Mouse (Mus musculus) liver, embryonic 14.5 days (tissue): ENCODE measurements around the gene Ppp4c.

Source experiments
- CTCF ChIP-seq: IDR thresholded peaks from 2 replicates; pipeline ENCODE4 v1.5.1; 2016; ENCODE audit warnings: antibody characterized with exemption, low read depth, control low read depth
- EP300 ChIP-seq: IDR thresholded peaks from 2 replicates; pipeline ENCODE4 v1.6.1; 2016; ENCODE audit warnings: antibody characterized with exemption, low read depth

DNA sequence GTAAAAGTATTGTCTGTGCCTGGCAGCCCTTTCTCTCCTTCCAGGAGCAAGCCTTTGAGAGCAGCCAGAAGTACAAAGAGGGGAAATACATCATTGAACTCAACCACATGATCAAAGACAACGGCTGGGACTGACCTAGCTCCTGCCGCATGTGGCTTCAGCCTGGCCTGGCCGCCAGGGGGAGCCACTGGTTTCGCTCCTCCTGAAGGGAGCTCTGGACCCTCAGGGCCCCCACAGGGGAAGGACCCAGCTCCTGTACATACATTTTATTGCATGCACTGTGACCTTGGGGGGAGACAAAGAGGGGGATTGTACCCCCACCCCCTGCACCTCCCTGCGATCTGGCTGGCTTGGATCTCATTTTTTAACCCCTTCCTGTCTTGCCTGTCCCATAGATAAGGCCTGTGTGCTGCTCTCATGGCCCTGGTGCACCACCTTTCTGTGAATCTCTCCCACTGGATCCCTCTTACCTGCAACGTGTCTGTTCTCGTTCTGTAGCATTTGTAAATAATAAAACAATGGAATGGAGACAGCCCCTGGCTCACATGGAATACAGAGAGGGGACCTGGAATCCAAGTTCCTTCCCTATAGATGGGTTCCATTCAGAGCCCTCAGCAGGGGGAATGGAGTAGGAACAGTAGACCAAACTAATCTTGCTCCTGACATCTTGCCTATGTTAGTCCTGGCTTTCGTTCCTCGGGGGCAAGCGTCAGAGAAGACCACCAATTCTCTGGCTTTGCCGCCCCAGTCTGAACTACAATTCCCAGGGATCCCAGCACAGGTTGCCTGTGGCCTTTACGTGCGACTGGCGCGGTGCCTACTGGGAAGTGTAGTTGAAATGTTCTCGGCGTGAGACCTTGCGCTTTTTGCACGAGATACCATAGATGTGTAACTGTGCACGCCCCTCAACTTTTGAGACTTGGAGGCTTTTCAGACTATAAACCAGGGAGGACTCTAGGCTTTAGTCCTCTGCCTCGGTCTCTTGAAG lies 12.0 kb downstream of the Ppp4c start:
- peak; percentile 99 for TF ChIP-seq CTCF
- no peak for TF ChIP-seq EP300
